Mouse (Mus musculus) heart, postnatal 25 days (tissue): ENCODE results near the gene Mctp1. TPM values are rescaled to one million over a fixed set of nuclear protein-coding genes. Genes with fewer than 3 reads are reported as not detected.
"Not testable (repeated sequence)": the region's sequence is repeated elsewhere in the genome, so short reads cannot be mapped to it uniquely, and the experiment has no call there.

Experiments
- DNase-seq: peaks from one replicate; pipeline ENCODE4 v3.0.0; 2022; ENCODE audit warnings: low spot score
- intact Hi-C: fragments of 180-260 bp; cut with DNase I; formaldehyde crosslinking; loops from one replicate; pipeline ENCODE4 v1.15.1; 2025
- total RNA-seq, 2 experiments: library from RNA; stranded (reverse); gene quantifications; 2 replicates each; pipeline ENCODE4 v1.2.3; 2021

The Mctp1 gene
- total RNA-seq, 2 experiments from 2014 or later = 1.8 to 2.3 TPM

GRCm38 (mm10) chr13:76447528-76447927 is 63.2 kb downstream of the Mctp1 start:
- no peak for DNase-seq

GRCm38 (mm10) chr13:76451526-76451925 is 67.2 kb downstream of the Mctp1 start:
- intact Hi-C loops = not testable (repeated sequence)

More at GRCm38 (mm10) chr13:76447528-76447927, 63.2 kb downstream of the Mctp1 start:
- intact Hi-C loops = no loop called here

DNA sequence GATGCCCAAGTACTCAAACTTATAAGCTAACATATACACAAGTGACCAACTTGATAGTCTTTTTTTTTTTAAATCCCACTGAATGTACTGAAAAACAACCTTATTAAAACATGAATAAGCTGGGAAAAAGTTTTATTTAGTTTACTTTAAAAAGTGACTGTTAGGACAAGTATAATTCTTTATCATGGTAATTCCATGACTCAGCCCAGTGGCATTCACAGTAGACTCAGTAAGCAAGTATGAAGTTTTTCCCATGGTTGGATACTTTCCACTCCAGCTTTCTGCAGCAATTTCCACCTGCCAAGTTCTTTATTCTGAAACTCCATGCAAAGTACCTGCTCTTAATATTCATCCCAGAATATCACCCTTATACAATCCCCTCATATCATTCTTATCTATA is 97.3 kb downstream of the Mctp1 start:
- intact Hi-C loops = no loop called here
- no peak for DNase-seq

More at GRCm38 (mm10) chr13:76451526-76451925, 67.2 kb downstream of the Mctp1 start:
- not testable (repeated sequence) for DNase-seq

DNA sequence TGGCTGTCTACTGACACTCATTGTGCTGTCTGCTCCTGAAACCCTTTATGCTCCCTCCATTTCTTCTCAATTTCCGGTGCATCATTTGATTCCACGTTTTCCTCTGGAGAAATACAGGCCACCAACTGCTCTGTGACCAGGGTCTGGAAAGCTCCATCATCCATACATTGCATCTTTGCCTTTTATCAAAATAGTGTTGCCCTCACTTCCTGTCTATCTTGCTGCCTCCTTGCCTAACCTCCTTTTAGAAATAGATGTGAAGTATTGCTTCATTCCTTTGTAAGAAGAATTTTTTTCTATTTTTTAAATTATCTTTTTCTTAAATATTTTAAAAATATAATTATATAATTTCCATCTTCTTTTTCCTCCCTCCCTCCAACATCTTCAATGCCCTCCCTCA is 98.7 kb downstream of the Mctp1 start:
- intact Hi-C loops = no loop called here
- no peak for DNase-seq

- DNase-seq = no peak
- intact Hi-C loops = no loop called here
Measured at GRCm38 (mm10) chr13:76484086-76484709, 99.9 kb downstream of the Mctp1 start.

DNA sequence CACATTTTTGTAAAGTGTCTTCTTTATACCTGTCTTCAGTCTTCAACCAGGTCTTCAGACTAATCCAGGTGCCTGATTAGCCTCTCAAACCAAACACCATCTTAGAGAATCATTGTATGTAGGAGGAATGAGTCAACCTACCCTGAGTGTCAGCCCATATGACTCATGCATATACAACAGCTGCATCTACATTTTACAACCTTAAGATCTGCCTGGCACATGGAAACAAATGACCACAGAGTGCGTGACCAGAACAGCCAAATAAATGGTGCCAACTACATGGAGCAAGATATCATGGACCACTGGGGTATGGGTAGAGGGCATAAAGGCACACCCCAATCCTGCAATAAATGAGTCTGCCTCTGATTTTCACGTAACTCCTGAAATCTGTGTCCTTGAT is 131.6 kb downstream of the Mctp1 start:
- intact Hi-C loops = no loop called here

DNA sequence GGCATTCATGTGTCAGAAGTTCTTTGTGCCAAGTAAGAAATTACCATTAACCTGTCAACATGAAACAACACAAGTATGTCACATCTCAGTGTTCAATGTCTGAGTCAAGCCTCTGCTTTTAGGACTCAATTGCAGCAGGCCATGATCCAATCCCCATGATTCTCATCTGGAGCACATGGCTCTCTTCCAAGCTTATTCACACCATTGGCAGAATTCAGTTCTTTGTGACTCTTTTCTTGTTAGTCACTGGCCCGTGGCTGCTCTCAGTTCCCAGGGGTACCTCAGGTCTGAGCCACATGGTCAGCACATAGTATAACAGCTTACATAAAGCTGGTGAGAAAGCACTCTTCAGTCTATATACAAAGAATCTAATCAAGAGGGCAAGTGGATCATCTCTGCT is 138.8 kb downstream of the Mctp1 start:
- no peak for DNase-seq
- intact Hi-C loops = no loop called here

More for the DNA sequence above, 131.6 kb downstream of the Mctp1 start:
- DNase-seq = no peak

- intact Hi-C loops = no loop called here
- DNase-seq = no peak
Measured at GRCm38 (mm10) chr13:76527326-76527725, 143.0 kb downstream of the Mctp1 start.

GRCm38 (mm10) chr13:76527751-76528150 is 143.4 kb downstream of the Mctp1 start:
- DNase-seq = no peak
- intact Hi-C loops = no loop called here

DNA sequence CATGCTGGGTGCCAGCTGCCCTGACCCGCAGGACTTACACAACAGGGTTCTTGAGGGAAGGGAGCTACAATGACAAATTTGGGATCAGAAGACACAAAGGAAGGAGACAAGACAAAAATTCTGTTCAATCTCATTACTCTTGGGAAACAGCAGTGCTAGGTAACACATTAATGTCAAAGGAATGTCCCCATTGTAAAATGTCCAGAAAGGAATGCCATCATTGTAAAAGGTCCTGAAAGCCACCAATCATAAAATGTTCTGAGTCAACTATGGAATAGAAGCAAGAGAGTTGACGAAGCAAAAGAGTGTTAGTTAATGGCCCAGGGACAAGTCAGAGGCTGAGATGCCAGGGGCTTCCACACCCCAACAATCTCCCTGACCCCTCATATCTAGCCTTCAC is 145.6 kb downstream of the Mctp1 start:
- DNase-seq = no peak
- intact Hi-C loops = no loop called here

- intact Hi-C loops = no loop called here
- DNase-seq = no peak
Measured at GRCm38 (mm10) chr13:76530867-76531504, 146.7 kb downstream of the Mctp1 start.

- intact Hi-C loops = no loop called here
- DNase-seq = no peak
Measured at GRCm38 (mm10) chr13:76547854-76548253, 163.5 kb downstream of the Mctp1 start.

DNA sequence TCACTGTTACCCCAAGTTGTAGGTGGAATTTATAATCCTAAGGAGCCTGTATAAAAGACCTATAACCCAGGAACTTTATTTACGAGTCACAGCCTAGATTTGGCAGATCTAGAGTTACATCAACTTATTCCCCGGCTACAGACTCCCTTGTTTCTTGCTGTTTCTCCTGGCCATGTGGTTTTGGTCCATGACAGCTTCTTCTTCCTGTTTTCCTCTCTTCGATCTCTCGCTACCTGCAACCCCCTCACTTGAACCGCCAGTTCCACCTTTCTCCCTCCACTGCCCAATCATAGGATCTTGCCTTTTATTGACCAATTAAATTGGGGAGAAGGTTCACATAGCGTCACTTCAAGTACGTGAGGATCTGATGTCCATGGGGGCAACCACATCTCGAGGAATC is 176.6 kb downstream of the Mctp1 start:
- DNase-seq = no peak
- intact Hi-C loops = no loop called here

GRCm38 (mm10) chr13:76561594-76561993 is 177.3 kb downstream of the Mctp1 start:
- DNase-seq = no peak
- intact Hi-C loops = no loop called here

DNA sequence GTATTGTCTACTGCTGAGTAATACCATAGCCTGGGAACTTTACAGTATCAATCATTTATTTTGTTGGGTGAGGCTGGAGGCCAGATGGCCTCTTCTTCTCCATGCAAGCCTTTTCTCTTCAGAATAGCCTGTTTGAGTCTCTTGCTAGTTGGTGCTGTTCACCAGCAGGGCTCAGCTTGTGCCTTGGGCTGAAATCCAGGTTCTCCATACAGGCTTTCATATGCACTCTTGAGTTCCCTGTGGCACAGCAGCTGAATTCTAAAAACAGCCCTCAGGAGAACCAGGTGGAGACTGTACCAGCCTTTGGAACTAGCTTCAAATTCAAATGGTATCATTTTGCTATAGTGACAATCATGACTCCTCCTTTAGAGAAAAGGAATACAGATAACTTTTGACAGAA is 179.7 kb downstream of the Mctp1 start:
- DNase-seq = no peak
- intact Hi-C loops = no loop called here

DNA sequence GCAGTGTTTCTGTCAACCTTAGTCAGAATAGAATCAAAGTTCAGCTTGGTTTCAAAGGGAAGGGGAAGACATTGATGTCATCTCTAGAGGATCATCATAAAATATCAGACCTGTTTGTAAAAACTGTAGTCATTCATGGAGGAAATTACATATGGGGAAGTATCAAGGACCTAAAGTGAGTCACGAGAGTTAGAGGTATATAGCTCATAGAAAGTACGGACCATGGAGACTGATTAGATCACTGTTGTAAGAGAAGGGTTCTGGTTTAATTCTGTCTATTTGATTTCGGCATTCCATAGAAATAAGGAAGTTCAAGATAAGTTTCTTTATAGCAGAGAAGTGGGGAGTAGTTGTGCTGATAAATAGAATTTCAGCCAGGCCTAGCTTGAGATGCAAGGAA is 181.7 kb downstream of the Mctp1 start:
- no peak for DNase-seq
- intact Hi-C loops = no loop called here

DNA sequence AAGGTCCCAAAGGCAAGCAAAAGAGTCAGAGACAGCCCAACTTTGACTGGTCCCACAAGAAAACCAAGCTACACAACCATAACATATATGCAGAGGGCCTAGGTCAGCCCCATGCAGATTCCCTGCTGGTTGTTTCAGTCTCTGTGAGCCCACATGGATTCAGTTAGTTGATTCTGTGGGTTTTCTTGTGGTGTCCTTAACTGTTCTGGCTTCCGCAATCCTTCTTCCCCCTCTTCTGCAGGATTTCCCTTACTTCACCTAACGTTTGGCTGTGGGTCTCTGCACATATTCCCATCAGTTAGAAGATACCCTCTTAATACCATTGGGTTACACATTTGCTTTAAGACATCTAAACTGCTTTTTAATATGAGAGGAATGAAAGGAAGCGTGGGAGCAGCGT is 183.1 kb downstream of the Mctp1 start:
- intact Hi-C loops = no loop called here
- DNase-seq = no peak

DNA sequence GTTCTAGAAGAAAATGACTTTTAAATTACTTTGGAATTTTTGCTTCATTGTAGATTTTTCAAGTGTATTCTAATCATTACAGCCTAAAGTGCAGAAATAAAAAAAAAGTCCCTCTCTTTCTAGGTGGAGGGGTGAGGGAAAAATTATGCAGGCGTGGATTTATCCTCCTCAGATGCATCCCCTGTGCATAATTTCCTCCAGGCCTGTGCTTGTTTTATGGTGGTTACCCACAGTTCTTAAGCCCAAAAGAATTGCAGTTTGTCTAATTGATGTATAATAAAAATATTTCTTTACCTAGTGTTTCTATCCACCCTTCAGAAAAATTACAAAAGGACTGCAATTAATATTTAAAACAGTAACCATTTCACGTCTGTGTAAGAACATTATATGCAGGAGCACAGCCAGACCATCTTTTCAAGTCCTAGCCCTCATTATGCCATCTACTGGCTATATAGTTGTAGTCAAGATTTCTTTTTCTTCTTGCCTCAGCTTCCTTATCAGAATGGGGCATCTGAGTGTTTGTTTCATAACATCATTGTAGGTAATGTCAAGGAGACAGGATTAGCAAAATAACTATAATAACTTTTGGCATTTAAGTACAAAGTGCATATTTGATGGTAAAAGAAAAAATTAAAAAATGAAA is 184.4 kb downstream of the Mctp1 start:
- DNase-seq = no peak
- intact Hi-C loops = no loop called here

GRCm38 (mm10) chr13:76579414-76579813 is 195.1 kb downstream of the Mctp1 start:
- intact Hi-C loops = no loop called here

DNA sequence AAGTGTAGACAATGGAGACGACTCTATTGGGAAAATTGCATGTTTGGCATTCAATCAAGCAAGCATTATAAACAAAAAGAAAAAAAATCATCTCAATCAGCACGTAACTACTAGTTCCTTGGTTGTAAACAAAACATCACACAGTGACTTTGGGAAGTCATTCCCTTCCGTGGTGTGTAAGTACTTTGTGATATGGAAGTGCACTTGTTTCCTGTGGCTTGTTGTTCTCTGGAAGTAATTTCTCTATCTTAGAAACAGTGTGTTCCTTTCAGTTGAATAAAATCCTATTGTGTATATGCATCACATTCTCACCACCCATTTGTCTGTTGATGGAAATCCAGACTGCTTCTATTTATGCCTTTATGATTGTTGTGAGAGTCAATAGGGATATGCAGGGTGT is 201.1 kb downstream of the Mctp1 start:
- no peak for DNase-seq
- intact Hi-C loops = no loop called here

More at GRCm38 (mm10) chr13:76579414-76579813, 195.1 kb downstream of the Mctp1 start:
- DNase-seq = peak; percentile 7

DNA sequence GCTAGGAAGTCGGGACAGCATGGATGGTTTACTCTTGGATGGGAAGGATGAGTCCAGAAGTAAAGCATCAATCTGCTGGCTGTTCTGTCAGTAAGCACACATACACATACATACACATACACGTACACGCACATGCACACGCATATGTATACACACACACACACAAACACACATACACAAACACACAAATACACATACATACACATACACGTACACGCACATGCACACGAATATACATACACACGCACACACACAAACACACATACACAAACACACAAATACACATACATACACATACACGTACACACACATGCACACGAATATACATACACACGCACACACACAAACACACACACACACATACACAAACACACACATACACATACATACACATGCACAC is 206.4 kb downstream of the Mctp1 start:
- intact Hi-C loops, DNase-seq: not testable (repeated sequence)
